29 mouse cellular contexts compared by ENCODE assay signal in the genomic region with DNA sequence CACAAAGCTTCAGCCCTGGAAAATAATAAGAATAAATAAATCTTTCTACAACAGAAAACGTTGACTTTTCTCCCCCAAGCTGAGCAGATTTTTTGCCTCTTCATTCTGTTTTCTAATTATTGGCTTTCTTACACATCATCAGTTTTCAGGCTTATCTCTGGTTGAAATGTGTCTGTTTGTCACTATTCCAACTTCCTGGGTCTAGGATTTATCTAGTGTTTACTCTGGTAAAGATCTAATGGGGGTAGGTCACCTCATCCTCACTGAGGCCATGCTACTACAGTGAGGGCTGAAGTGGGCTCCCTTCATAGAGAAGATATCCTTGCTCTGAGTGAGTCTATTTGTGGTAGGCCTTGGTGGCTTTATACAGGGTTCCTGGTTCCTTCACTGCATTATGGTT.
"Had no signal": no experiment of that assay in that cellular context is flagged by ENCODE, and none has a peak within 500 bp of the region (broad histone marks: within the 10 kb centered on the region; RNA-seq: fewer than 3 reads in every experiment).

No protein-coding gene starts in this region.

- H3K9ac ChIP-seq: limb, embryonic 12.5 days; limb, embryonic 13.5 days; limb, embryonic 15.5 days; liver, embryonic 12.5 days; liver, embryonic 13.5 days; liver, embryonic 14.5 days; liver, embryonic 15.5 days; liver, postnatal 0 days; lung, embryonic 15.5 days; midbrain, embryonic 12.5 days; midbrain, embryonic 13.5 days; midbrain, embryonic 15.5 days; neural tube, embryonic 12.5 days had no signal

- H3K4me3 ChIP-seq: left cerebral cortex, adult 2 months; limb, embryonic 10.5 days; limb, embryonic 12.5 days; limb, embryonic 13.5 days; limb, embryonic 15.5 days; liver, embryonic 12.5 days; liver, embryonic 13.5 days; liver, embryonic 15.5 days; lung, embryonic 15.5 days; megakaryocyte, embryonic 14.5 days; midbrain, embryonic 10.5 days; midbrain, embryonic 12.5 days; midbrain, embryonic 13.5 days; midbrain, embryonic 15.5 days; myocyte; neural tube, embryonic 12.5 days had no signal

- ATAC-seq: liver, embryonic 12.5 days; liver, postnatal 0 days; midbrain, embryonic 13.5 days; midbrain, embryonic 15.5 days; midbrain, embryonic 16.5 days had no signal

- H3K4me1 ChIP-seq: limb, embryonic 10.5 days; limb, embryonic 12.5 days; limb, embryonic 13.5 days; limb, embryonic 15.5 days; liver, embryonic 12.5 days; liver, embryonic 13.5 days; liver, embryonic 15.5 days; megakaryocyte, embryonic 14.5 days; midbrain, embryonic 10.5 days; midbrain, embryonic 12.5 days; midbrain, embryonic 13.5 days; midbrain, embryonic 15.5 days; neural tube, embryonic 12.5 days had no signal

- H3K27me3 ChIP-seq: limb, embryonic 12.5 days; limb, embryonic 13.5 days; limb, embryonic 15.5 days; liver, embryonic 12.5 days; liver, embryonic 13.5 days; liver, embryonic 15.5 days; lung, embryonic 15.5 days; megakaryocyte, embryonic 14.5 days; midbrain, embryonic 12.5 days; midbrain, embryonic 13.5 days; midbrain, embryonic 15.5 days; neural tube, embryonic 12.5 days had no signal

- H3K36me3 ChIP-seq: limb, embryonic 10.5 days; limb, embryonic 12.5 days; limb, embryonic 13.5 days; limb, embryonic 15.5 days; liver, embryonic 12.5 days; liver, embryonic 13.5 days; liver, embryonic 15.5 days; lung, embryonic 15.5 days; midbrain, embryonic 10.5 days; midbrain, embryonic 12.5 days; midbrain, embryonic 13.5 days; midbrain, embryonic 15.5 days; neural tube, embryonic 12.5 days had no signal

- H3K9me3 ChIP-seq: limb, embryonic 10.5 days; limb, embryonic 12.5 days; limb, embryonic 13.5 days; limb, embryonic 15.5 days; liver, embryonic 12.5 days; liver, embryonic 13.5 days; liver, embryonic 15.5 days; lung, embryonic 15.5 days; midbrain, embryonic 10.5 days; midbrain, embryonic 12.5 days; midbrain, embryonic 13.5 days; midbrain, embryonic 15.5 days; neural tube, embryonic 12.5 days had no signal

- H3K27ac ChIP-seq: left cerebral cortex, adult 2 months; limb, embryonic 10.5 days; limb, embryonic 12.5 days; limb, embryonic 13.5 days; limb, embryonic 15.5 days; liver, embryonic 12.5 days; liver, embryonic 13.5 days; liver, embryonic 14.5 days; liver, embryonic 15.5 days; lung, embryonic 15.5 days; macrophage; midbrain, embryonic 10.5 days; midbrain, embryonic 12.5 days; midbrain, embryonic 13.5 days; midbrain, embryonic 15.5 days; neural tube, embryonic 12.5 days had no signal

- H3K4me2 ChIP-seq: limb, embryonic 12.5 days; limb, embryonic 13.5 days; limb, embryonic 15.5 days; liver, embryonic 11.5 days; liver, embryonic 12.5 days; liver, embryonic 13.5 days; liver, embryonic 15.5 days; lung, embryonic 15.5 days; midbrain, embryonic 11.5 days; midbrain, embryonic 12.5 days; midbrain, embryonic 13.5 days; midbrain, embryonic 15.5 days; neural tube, embryonic 12.5 days had no signal

- DNase-seq: left cerebral cortex, postnatal 4 days; liver; liver, embryonic 13.5 days; liver, postnatal 0 days; lung, adult 18-20 months; lung, postnatal 10 days; lung, postnatal 36 days; lung, postnatal 4 days; midbrain, embryonic 14.5 days had no signal
